Mouse (Mus musculus) kidney, adult 2 months (tissue): ENCODE measurements around the gene Spef1. TPM values are rescaled to one million over a fixed set of nuclear protein-coding genes. Genes with fewer than 3 reads are reported as not detected.
A peak's percentile ranks its signal among the peaks of the same experiment; 100 is the strongest.

Experiments used
- DNase-seq: peaks from one replicate; pipeline ENCODE4 v3.0.0; 2021
- H3K27ac ChIP-seq: fragments of 200-500 bp; 2 replicates; pipeline ENCODE4 v1.5.1; 2012; ENCODE audit warnings: low read depth, low read length, control low read depth, inconsistent platforms; ENCODE audit not compliant: insufficient read depth
- H3K27me3 ChIP-seq: fragments of 200-500 bp; replicated peaks from 2 replicates; pipeline ENCODE4 v1.6.1; 2012; ENCODE audit warnings: mild to moderate bottlenecking, moderate library complexity, low read length, inconsistent platforms; ENCODE audit not compliant: control insufficient read depth, insufficient read depth
- H3K36me3 ChIP-seq: fragments of 200-500 bp; 2 replicates; pipeline ENCODE4 v1.6.1; 2012; ENCODE audit warnings: mild to moderate bottlenecking, moderate library complexity, low read length, inconsistent platforms; ENCODE audit not compliant: control insufficient read depth, insufficient read depth
- H3K4me1 ChIP-seq: fragments of 200-500 bp; 2 replicates; pipeline ENCODE4 v1.6.1; 2011; ENCODE audit warnings: low read length; ENCODE audit not compliant: control insufficient read depth, insufficient read depth
- H3K4me3 ChIP-seq: fragments of 200-500 bp; 2 replicates; pipeline ENCODE4 v1.5.1; 2011; ENCODE audit warnings: mild to moderate bottlenecking, low read depth, low read length, control low read depth; ENCODE audit not compliant: insufficient read depth
- CTCF ChIP-seq: fragments of 200-500 bp; conservative IDR thresholded peaks from 2 replicates; pipeline ENCODE4 v1.5.1; 2011; ENCODE audit warnings: low read depth, mild to moderate bottlenecking, control low read depth, low read length, moderate library complexity, mixed read lengths; ENCODE audit not compliant: insufficient read depth, insufficient read length
- POLR2A ChIP-seq: fragments of 200-500 bp; IDR thresholded peaks from one replicate; pipeline ENCODE4 v1.6.1; 2011; ENCODE audit warnings: low read depth, low read length, control low read depth
- WGBS: fragments of 180-500 bp; shearing (Covaris S2); methylation state at CpG from one replicate; pipeline ENCODE4 v1.1.7; 2018; 5-methylcytosine and 5-hydroxymethylcytosine counted together
- polyA plus RNA-seq: library from polyadenylated mRNA; depleted of rRNA; stranded (reverse); fragments of >200 nt; gene quantifications from 2 replicates; pipeline ENCODE4 v1.2.3, GENCODE M21; 2012

Spef1 gene
- polyA plus RNA-seq, 1 experiment: 4.6 TPM

DNA sequence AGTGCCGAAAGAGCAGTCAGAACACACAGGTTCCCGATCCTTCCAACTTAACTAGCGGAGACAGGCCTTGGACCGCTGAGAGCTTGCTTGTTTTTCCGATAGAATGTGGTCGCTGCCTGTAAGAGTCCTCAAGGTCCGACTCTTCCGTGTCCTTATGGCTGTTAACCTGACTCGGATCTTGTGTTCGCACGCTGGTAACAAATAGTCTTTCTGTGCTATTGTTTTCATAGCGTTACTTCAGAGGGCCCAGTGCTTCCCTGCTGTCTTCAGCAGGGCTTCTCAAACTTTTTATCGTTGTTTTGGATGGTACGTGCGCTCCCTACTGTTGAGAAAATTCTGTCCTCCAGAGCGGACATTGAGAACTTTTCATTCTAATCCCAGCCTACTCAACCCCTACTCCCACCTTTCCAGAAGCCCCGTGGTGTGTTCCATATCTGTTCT is 26.4 kb downstream of the Spef1 start:
- Histone ChIP-seq H3K4me3 (peak overlapping the region; percentile 55), H3K27ac (peak overlapping the region; percentile 59), H3K27me3 (no peaks in the 10 kb centered on the region), H3K4me1 (peaks cover 3% of the 10 kb centered on the region; the same call in 1 of the 2 replicates), H3K36me3 (no peaks in the 10 kb centered on the region)
- DNase-seq: peak; percentile 67
- WGBS: 3% methylated on average over 17 of the region's 17 CpGs
- TF ChIP-seq CTCF: peak; percentile 25; the same call in 1 of the 2 replicates
- TF ChIP-seq POLR2A: no peak

DNA sequence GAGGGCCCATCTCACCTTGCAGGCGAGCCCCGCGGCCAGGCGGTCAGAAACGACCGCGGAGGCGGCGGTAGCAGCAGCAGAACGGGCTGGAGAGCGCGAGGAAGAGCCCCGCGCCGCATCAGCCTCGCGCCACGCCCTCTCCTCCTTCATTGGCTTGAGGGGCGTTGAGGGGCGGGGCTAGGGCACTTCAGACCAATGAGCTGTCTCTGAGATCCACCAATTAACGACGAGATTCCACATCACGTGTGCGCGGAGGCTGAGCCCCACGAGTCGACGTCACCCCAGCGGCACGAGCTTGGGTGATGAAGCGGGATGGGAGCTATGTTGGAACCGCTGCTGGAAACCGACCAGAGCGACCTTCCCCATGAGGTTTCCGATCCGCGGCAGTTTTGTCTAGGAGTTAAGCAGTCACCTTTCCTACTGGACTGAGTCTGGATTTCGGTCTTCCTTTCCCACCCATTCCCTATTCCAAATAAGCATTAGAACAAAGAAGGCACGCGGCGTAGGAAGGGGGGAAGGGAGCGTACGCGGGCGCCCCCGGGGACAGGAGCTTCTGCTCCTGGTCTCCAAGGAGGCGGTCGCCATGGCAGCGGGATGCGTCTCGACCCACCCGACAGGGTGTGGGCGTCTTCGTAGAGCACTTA is 27.0 kb downstream of the Spef1 start, which contains the start of gene 1700037H04Rik:
1700037H04Rik (minus strand) TSS at position 144 of the 644 bp plus-strand sequence.
- Histone ChIP-seq H3K4me3 (peak within 1 kb of the TSS; percentile 66), H3K4me1 (peaks cover 3% of the 10 kb centered on the region; the same call in 1 of the 2 replicates), H3K36me3 (no peaks in the 10 kb centered on the region), H3K27me3 (no peaks in the 10 kb centered on the region), H3K27ac (peak within 1 kb of the TSS; percentile 59)
- peak; percentile 87 for TF ChIP-seq POLR2A
- TF ChIP-seq CTCF: no peak
- peak; percentile 99 for DNase-seq
- WGBS: under 1% methylated on average over 54 of the region's 54 CpGs

DNA sequence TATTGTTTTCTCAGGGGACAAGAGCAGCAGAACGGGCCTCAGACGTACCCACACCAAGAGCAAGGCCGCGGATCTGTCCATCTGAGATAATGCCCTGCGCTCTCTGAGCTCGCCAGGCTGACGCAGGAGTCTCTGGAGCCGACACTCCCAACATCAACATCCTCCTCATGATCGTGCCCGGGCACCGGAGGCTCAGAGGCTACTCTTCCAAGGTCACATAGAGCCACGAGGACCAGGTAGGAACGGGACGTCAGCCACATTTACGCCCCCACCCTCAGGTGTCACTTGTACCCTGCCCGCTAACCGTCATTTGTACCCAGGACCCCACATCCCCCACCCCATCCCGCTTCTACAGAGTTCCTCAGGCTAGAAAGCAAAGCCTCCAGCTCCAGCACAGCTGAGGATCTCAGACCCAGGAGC is 27.6 kb downstream of the Spef1 start:
- Histone ChIP-seq H3K27ac (no peak overlapping the region), H3K4me3 (peak overlapping the region; percentile 66), H3K27me3 (no peaks in the 10 kb centered on the region), H3K4me1 (peaks cover 2% of the 10 kb centered on the region; the same call in 1 of the 2 replicates), H3K36me3 (no peaks in the 10 kb centered on the region)
- no peak for TF ChIP-seq CTCF
- TF ChIP-seq POLR2A: no peak
- WGBS: under 1% methylated on average over 18 of the region's 18 CpGs
- peak; percentile 28 for DNase-seq

DNA sequence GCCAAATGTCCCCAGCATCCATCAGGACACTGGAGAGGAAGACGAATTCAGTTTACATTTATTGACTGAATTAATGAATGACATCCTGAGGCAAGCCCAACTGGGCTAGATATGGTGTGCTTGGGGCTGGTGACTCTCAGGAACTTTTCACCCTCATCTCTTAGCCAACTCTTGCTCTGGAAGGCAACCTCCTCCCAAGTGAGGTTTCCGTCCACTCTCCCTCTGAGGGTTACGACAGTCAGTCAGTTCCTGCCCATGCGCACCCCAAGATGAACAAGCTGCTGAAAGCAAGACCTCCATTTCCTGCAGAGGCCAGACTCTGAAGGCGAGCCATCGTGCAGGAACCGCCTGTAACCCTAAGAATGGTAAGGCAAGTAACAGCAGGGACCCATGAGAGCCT is 30.1 kb downstream of the Spef1 start:
- H3K36me3 ChIP-seq: no peaks in the 10 kb centered on the region
- no peaks in the 10 kb centered on the region for H3K4me1 ChIP-seq
- no peak for TF ChIP-seq POLR2A
- no peak for TF ChIP-seq CTCF
- no peak overlapping the region for H3K4me3 ChIP-seq
- H3K27ac ChIP-seq: no peak overlapping the region
- no peak for DNase-seq
- 91% methylated on average over 7 of the region's 7 CpGs for WGBS
- no peaks in the 10 kb centered on the region for H3K27me3 ChIP-seq

DNA sequence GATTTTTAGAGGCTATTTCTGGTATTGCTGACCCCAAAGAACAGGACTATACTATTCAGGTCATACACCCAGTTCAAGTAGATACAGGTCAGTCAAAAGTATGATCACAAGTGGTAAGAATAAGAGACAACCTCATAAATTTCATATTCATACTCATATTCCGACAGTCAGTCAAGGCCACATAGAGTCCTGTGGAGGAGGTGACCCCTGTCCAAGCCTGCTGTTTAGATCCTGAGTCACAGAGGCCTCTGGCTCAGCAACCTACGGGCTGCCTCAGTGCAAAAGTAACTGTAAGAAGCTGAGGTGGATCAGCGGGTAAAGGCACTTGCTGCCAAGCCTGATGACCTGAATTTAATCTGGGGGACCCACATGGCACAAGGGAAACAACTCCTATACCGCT is 33.0 kb downstream of the Spef1 start:
- no peaks in the 10 kb centered on the region for H3K27me3 ChIP-seq
- TF ChIP-seq CTCF (no peak), POLR2A (no peak)
- no peak overlapping the region for H3K4me3 ChIP-seq
- H3K4me1 ChIP-seq: no peaks in the 10 kb centered on the region; the same call in 1 of the 2 replicates
- 90% methylated on average over 4 of the region's 4 CpGs for WGBS
- DNase-seq: no peak
- no peaks in the 10 kb centered on the region for H3K36me3 ChIP-seq
- no peak overlapping the region for H3K27ac ChIP-seq

DNA sequence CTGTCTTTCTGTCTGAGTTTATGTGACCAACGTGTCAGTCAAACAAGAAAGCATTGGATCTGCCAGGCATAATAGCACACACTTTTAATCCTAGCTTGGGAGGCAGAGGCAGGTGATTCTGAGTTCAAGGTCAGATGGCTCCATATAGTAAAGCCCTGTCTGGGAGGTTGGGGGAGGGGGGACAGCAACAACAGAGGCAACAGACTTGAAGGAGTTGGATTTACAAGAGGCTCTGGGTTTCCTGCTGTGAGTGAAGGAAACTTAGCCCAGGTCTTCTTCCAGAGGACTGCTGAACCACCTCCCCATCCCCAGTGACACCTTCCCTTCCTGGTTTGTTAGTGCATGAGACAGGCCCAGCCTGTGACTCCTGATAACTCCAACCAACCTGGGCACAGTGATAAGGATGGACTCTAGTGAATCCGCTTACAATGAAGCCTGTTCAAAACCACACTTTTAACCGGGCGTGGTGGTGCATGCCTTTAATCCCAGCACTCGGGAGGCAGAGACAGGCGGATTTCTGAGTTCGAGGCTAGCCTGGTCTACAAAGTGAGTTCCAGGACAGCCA is 34.8 kb downstream of the Spef1 start:
- no peak for TF ChIP-seq POLR2A
- no peak for TF ChIP-seq CTCF
- DNase-seq: no peak
- 96% methylated on average over 7 of the region's 7 CpGs for WGBS

DNA sequence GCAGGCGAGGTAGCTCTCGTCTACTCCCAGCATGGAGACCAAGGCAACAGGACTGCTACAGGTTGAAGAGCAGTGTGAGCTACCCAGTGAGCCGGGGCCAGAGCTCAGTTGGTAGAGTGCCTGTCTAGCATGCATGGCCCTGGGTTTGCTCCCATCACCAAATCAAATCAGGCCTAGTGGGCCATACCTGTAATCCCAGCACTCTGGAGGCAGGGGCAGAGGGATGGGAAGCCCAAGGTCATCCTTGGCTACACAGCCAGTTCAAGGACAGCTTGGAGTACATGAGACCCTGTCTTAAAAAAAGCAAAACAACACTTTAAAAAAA is 37.9 kb downstream of the Spef1 start:
- TF ChIP-seq POLR2A (no peak), CTCF (no peak)
- Histone ChIP-seq H3K36me3 (no peaks in the 10 kb centered on the region), H3K27ac (no peak overlapping the region), H3K27me3 (no peaks in the 10 kb centered on the region), H3K4me1 (no peaks in the 10 kb centered on the region; the same call in 1 of the 2 replicates), H3K4me3 (no peak overlapping the region)
- DNase-seq: no peak
- 93% methylated on average over 3 of the region's 3 CpGs for WGBS

More for the DNA sequence above, 34.8 kb downstream of the Spef1 start:
- no peaks in the 10 kb centered on the region for H3K27me3 ChIP-seq
- no peaks in the 10 kb centered on the region; the same call in 1 of the 2 replicates for H3K4me1 ChIP-seq
- no peak overlapping the region for H3K27ac ChIP-seq
- H3K4me3 ChIP-seq: no peak overlapping the region
- no peaks in the 10 kb centered on the region for H3K36me3 ChIP-seq
